Mouse (Mus musculus) 3134 (cell line): ENCODE measurements around the gene Gpr18.

Source experiments
- DNase-seq: peaks from one replicate; pipeline ENCODE4 v3.0.0-alpha.2; 2011; ENCODE audit warnings: low spot score; ENCODE audit not compliant: insufficient read length; ENCODE audit errors: extremely low read depth

Gpr18 gene

DNA sequence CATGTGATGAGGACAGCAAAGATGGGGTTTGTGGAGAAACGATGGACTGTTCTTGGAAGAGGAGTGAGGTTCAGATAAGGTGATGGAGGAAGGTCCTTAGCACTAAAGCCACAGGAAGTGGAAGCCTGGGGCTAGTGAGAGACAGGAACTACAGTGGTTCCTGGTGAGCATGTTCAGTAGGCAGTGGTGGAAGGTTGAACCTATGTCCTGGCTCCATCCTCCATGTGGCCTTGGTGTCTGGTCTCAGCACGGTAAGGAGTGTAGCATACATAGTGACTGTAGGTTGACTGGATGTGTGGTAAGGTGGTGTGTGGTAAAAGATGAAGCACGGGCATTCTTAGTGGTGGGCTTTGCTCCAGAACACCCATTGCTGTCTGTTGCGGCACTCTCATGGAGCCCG is 34.3 kb upstream of the Gpr18 start:
- no peak for DNase-seq

DNA sequence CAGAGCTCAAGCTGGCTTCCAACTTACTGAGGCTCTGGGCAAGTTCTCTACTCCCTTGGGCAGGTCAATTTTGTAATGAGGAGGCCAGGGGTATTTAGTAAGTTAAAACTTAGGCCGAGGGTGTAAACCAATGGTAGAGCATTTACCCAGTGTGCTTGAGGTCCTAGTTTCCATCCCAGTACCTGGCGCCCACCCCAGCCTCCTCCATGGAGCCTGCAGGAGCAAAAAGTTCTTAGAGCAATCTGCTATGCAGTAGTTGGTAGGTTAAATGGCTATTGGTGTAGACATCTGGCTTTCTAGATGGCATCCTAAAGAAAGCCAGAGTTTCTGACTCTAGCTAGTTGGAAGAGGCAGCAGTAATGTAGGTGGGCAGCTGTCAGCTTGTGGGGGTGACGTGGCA is 33.9 kb upstream of the Gpr18 start:
- no peak for DNase-seq

DNA sequence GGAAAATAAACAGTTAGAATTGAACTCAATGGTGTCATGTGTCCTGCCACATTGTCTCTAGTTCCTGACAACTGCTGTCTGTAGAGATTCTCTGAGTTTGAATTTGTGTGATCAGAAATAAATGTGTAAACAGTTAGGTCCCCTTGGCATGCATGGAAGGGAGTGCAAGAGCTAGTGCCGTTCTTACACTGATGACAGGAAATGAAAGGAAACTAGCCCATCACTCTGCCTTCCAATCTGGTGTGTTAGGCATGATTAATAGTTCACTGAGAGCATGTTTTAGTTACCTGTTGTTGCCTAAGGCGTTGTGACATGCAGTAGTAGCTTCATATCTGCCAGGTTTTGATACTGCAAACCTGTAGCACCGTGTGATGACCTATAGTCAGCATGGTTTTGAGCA is 32.4 kb upstream of the Gpr18 start:
- DNase-seq = no peak

- DNase-seq = no peak
These were observed 31.7 kb upstream of the Gpr18 start for GRCm38 (mm10) chr14:121947201-121947760.

GRCm38 (mm10) chr14:121946728-121947127 is 31.1 kb upstream of the Gpr18 start:
- DNase-seq = no peak

GRCm38 (mm10) chr14:121946131-121946530 is 30.6 kb upstream of the Gpr18 start:
- no peak for DNase-seq

GRCm38 (mm10) chr14:121939582-121939981 is 24.0 kb upstream of the Gpr18 start:
- DNase-seq = no peak

DNA sequence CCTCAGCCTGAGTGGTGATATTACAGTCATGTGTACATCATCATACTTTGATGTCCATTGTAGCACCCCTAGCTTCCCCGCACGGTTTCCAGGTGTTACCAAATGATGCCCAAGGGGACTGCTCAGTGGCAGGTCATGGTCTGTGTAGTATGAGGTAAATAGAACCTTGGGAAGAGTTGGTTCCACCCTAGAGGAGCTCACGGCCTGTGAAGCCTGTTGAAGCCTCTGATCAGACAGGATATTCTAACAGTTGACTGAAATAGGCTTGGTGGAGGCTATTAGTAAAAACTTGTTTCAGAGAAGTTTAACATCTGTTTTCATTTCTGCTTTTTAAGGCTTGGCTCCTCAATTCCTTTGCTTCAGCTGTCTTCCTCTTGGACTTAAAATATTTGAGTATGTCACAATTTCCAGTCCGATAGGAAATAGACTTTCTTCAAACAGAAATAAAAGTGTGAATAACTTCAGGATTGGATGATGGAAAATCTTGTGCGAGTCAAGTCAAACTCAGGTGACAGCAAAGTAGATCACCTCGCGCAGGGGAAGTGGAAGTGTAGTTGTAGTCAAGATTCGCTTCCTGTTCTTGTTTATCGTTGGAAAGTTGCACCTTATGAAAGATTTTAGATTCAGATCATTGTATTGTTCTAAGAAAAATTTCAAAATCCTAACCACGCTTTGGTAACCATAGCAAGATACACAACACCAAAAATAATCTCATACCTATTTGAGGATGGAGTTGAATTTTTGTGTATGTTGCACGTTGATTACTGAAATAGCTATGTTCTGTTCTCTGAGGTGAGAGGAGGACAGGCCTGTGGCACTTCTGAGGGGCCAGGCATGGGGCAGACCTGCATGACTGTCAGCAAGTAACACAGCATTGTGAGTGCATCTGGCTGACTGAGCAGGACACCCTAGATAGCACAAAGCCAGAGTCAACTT is 22.9 kb upstream of the Gpr18 start:
- no peak for DNase-seq

- no peak for DNase-seq
These were observed 22.1 kb upstream of the Gpr18 start for GRCm38 (mm10) chr14:121937601-121938255.

DNA sequence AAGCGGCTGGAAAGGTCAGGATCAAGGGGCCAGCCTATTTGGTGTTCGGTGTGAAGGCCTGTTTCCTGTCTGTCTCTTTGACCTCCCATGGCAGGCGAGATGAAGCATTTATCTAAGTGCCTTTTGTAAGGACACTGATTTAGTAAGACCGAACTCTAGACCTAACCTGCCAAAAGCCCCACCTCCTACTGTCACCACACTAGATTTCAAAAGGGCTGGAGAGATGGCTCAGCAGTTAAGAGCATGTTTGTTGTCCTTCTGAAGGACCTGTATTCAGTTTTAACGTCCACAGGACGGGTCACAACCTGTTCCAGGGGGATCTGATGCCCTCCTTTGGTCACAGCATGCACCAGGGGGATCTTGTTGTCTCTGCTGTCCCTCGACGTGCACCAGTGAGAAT is 21.3 kb upstream of the Gpr18 start:
- no peak for DNase-seq

GRCm38 (mm10) chr14:121936356-121936755 is 20.8 kb upstream of the Gpr18 start:
- no peak for DNase-seq

- DNase-seq = no peak
These were observed 19.0 kb upstream of the Gpr18 start for GRCm38 (mm10) chr14:121934597-121934946.

- DNase-seq = no peak
These were observed 18.5 kb upstream of the Gpr18 start for GRCm38 (mm10) chr14:121933906-121934596.

DNA sequence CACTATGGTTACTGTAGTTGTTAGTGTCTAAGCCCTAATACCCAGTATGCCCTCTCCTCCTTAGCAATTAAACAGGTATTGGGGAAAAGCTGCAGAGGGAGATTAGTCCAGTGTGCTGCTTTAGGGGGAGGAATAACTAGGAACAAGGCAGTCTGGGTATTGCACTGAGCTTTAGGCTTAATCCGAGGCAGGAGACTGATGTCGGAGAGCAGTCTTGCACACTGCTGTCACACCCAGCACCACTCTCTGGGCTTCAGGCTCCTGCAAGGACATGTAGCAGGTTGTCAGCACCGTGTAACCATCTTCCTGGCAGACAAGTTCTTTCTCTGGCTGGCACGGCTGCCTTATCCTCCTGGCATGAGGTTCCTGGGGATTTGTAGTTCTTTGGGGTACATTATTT is 16.6 kb upstream of the Gpr18 start:
- no peak for DNase-seq

- no peak for DNase-seq
These were observed 16.0 kb upstream of the Gpr18 start for GRCm38 (mm10) chr14:121931594-121931993.

DNA sequence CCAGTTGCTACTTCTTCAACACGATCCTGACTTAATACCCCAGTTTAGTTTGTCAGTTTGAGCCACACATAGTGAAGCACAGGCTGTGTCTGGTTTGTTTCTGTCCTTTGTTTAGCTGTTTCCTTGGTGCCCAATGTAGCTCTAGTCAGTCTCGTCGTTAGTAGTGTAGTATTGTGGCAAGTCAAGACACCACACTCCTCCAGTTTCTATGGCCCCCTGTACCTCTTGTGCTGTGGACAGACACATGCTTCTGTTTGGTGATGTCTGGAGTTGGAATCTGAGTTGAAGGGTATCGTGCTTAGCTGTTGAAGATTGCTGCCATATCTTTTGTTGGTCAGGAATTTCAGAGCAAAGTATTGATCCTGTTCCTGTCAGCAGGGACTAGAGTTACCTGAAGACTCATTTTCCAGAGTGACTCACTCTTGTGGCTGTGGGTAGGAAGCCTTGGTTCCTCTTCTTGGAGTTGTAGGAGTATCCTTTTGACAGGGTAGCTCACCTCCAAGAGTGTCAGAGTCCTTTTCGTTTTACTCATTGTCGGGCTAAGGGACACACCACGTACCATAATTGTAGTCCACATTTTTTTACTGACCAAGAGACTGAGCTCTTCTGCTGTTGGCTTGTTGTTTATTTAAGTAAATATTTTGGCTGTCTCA is 15.3 kb upstream of the Gpr18 start:
- DNase-seq = no peak

GRCm38 (mm10) chr14:121929243-121929951 is 13.8 kb upstream of the Gpr18 start:
- no peak for DNase-seq

- DNase-seq = no peak
These were observed 13.0 kb upstream of the Gpr18 start for GRCm38 (mm10) chr14:121928375-121929137.

GRCm38 (mm10) chr14:121927451-121927850 is 11.9 kb upstream of the Gpr18 start:
- no peak for DNase-seq
